Mouse (Mus musculus) myocyte (in vitro differentiated cells): ENCODE results near the gene Trp73. TPM values are rescaled to one million over a fixed set of nuclear protein-coding genes. Genes with fewer than 3 reads are reported as not detected.

Experiments used
- H3K27me3 ChIP-seq: one replicate; pipeline ENCODE4 v1.6.1; 2011; ENCODE audit not compliant: control insufficient read depth, insufficient read depth, insufficient read length
- H3K36me3 ChIP-seq: one replicate; pipeline ENCODE4 v1.6.1; 2011; ENCODE audit not compliant: control insufficient read depth, insufficient read depth
- H3K4me2 ChIP-seq: one replicate; pipeline ENCODE4 v1.6.1; 2011; ENCODE audit warnings: low read depth, control low read depth
- H3K4me3 ChIP-seq: one replicate; pipeline ENCODE4 v1.5.1; 2011; ENCODE audit warnings: mild to moderate bottlenecking, control low read depth, moderate library complexity
- H3K79me2 ChIP-seq: one replicate; pipeline ENCODE4 v1.6.1; 2011; ENCODE audit not compliant: control insufficient read depth, insufficient read depth
- H3ac ChIP-seq: one replicate; pipeline ENCODE4 v1.6.1; 2011; ENCODE audit not compliant: control insufficient read depth, insufficient read length
- E2F4 ChIP-seq: IDR thresholded peaks from one replicate; pipeline ENCODE4 v1.6.1; 2011; ENCODE audit warnings: mild to moderate bottlenecking, control low read depth, moderate library complexity; ENCODE audit not compliant: insufficient read depth
- MAX ChIP-seq: IDR thresholded peaks from one replicate; pipeline ENCODE4 v1.6.1; 2011; ENCODE audit warnings: low read depth, mild to moderate bottlenecking, control low read depth
- MYOD1 ChIP-seq, 3 experiments: IDR thresholded peaks; one replicate each; pipeline ENCODE4 v1.6.1; 2011; ENCODE audit warnings: control low read depth in 2 of 3, low read depth in 2 of 3, mild to moderate bottlenecking in 2 of 3, moderate library complexity in 1 of 3; ENCODE audit not compliant: insufficient read length in 2 of 3, control insufficient read depth in 1 of 3
- MYOG ChIP-seq, 3 experiments: IDR thresholded peaks; one replicate each; pipeline ENCODE4 v1.6.1; 2011; ENCODE audit warnings: control low read depth in 2 of 3, low read depth in 2 of 3, mild to moderate bottlenecking in 2 of 3; ENCODE audit not compliant: insufficient read length in 2 of 3, control insufficient read depth in 1 of 3, insufficient read depth in 1 of 3
- POLR2A ChIP-seq: IDR thresholded peaks from one replicate; pipeline ENCODE4 v1.6.1; 2011; ENCODE audit warnings: low read depth, mild to moderate bottlenecking, control low read depth, moderate library complexity; ENCODE audit not compliant: insufficient read length
- POLR2AphosphoS2 ChIP-seq: IDR thresholded peaks from one replicate; pipeline ENCODE4 v1.6.1; 2011; ENCODE audit warnings: low read depth, control low read depth; ENCODE audit not compliant: insufficient read length
- REST ChIP-seq: IDR thresholded peaks from one replicate; pipeline ENCODE4 v1.6.1; 2011; ENCODE audit warnings: mild to moderate bottlenecking, control low read depth, moderate library complexity; ENCODE audit not compliant: insufficient read depth, insufficient read length
- SRF ChIP-seq: IDR thresholded peaks from one replicate; pipeline ENCODE4 v1.6.1; 2011; ENCODE audit warnings: low read depth; ENCODE audit not compliant: control insufficient read depth, insufficient read length
- TCF12 ChIP-seq: IDR thresholded peaks from one replicate; pipeline ENCODE4 v1.6.1; 2011; ENCODE audit warnings: mild to moderate bottlenecking, control low read depth; ENCODE audit not compliant: poor library complexity, insufficient read depth, severe bottlenecking
- TCF3 ChIP-seq: IDR thresholded peaks from one replicate; pipeline ENCODE4 v1.6.1; 2011; ENCODE audit warnings: low read depth, control low read depth; ENCODE audit not compliant: insufficient read length
- USF1 ChIP-seq: IDR thresholded peaks from one replicate; pipeline ENCODE4 v1.6.1; 2011; ENCODE audit warnings: low read depth, mild to moderate bottlenecking, control low read depth, moderate library complexity
- polyA plus RNA-seq: library from polyadenylated mRNA; unstranded; fragments of >200 nt; fragmentation: generic; extraction: Trizol; gene quantifications from one replicate; pipeline ENCODE4 v1.2.1, GENCODE M21; 2012; ENCODE audit warnings: missing spikeins

The Trp73 gene
- polyA plus RNA-seq, 1 experiment: not detected

DNA sequence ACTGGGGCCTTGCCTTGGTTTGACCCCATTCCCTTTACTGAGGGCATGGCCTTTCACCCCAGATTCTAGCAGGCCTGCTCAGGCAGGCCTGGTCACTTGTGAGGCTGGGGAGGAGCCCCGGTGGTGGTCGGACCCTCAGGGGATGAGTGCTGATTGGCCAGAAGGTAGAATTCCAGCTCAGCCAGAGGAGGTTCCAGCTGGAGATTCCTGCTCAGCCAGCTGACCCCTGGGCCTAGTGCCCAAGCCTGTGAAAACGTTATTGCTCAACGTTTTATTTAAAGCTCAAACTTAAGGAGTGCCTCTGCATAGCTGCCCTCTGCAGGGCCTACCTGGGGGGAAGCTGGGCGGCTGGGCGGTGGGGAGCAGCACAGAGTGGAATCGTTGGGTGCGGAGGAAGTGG is 37.2 kb upstream of the Trp73 start:
- no peak overlapping the region for H3K4me3 ChIP-seq
- no peak overlapping the region for H3K4me2 ChIP-seq
- H3K79me2 ChIP-seq: no peaks in the 10 kb centered on the region
- no peak for TF ChIP-seq TCF3
- TF ChIP-seq MYOD1 (IDR thresholded peaks at IDR 0.05; ENCODE audit: control insufficient read depth in 1 of 3, insufficient read length in 2 of 3, low read depth in 2 of 3): no peak
- no peak for TF ChIP-seq REST
- H3ac ChIP-seq: no peak overlapping the region
- no peaks in the 10 kb centered on the region for H3K36me3 ChIP-seq
- peaks cover 11% of the 10 kb centered on the region for H3K27me3 ChIP-seq

DNA sequence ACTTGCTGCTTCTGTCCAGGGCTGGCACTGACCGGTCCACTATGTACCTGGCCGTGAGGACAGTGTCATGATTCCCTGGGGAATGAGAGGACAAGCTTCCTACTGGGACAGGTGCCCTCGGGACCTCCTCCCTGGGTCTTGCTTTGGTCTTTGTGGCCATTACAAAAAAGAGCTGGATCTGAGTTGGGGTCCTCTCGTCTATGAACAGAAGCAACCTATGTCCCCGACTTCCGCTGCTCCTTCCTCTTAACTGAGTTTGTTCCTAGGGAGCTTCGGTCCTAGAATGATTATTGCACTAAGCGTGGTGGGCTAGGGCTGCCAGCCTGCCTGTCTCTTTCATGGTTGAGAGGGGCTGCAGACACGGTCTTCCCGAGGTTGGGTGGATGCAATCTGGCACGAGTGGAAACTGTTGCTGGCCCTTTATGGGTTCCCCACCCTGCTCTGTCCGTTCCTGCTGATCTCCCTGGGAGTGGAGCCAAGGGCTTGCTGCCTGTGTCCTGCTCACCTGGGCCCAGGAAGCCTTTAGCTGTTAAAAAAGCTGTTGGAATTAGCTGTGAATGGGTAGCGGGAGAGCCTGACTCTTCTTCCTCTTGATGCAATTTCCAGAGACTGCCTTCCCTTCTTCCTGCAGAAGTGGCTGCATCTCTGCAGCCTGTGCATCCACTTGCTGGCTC is 32.1 kb upstream of the Trp73 start:
- H3K27me3 ChIP-seq: peaks cover 45% of the 10 kb centered on the region

DNA sequence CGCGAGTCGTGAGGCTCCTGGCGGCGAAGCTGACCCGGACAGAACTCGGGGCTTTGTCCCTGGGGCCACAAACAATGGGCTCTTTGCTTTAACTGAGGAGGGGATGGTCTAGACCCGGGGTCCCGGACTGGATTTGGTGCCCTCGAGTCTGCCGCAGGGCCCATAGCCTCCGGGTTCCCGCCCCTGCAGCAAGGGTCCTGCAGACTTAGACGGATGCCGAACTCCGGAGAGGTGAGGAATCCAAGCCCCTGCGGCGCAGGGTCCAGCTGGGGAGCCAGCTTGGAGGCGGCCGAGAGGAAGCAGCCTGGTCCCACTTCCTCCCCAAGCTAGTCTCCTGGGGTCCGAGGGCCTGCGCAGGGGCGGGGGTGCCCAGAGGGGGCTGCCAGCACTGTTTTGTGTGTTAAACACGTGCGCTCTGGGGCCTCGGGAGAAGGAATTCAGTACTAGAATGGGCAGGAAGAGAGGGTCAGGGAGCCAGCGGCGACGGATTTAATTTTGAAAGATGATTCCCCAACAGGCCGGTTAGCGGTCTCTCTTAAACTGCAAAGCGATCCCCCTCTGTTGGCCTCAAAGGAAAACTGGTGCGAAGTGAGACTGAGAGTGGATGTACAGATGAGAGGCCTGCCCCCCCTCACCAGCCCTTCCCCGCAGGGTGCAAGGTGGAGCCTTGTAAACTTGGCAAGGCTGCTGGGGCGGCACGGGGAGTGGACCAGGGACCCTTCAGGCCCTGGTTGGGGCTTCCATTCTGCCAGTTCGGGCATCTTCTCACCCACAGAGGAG is 31.3 kb upstream of the Trp73 start:
- no peak overlapping the region for H3K4me2 ChIP-seq
- no peak for TF ChIP-seq TCF3
- TF ChIP-seq MYOG (IDR thresholded peaks at IDR 0.05; ENCODE audit: control insufficient read depth in 1 of 3, insufficient read depth in 1 of 3, insufficient read length in 2 of 3, low read depth in 2 of 3): no peak
- no peak for TF ChIP-seq POLR2AphosphoS2
- TF ChIP-seq POLR2A: no peak
- H3K27me3 ChIP-seq: peaks cover 45% of the 10 kb centered on the region
- H3K36me3 ChIP-seq: no peaks in the 10 kb centered on the region
- no peak overlapping the region for H3ac ChIP-seq
- no peaks in the 10 kb centered on the region for H3K79me2 ChIP-seq
- no peak overlapping the region for H3K4me3 ChIP-seq

More for the DNA sequence above, 32.1 kb upstream of the Trp73 start:
- Histone ChIP-seq H3K4me2 (no peak overlapping the region), H3ac (no peak overlapping the region), H3K79me2 (no peaks in the 10 kb centered on the region), H3K36me3 (no peaks in the 10 kb centered on the region), H3K4me3 (no peak overlapping the region)
- TF ChIP-seq E2F4 (no peak), TCF12 (no peak), POLR2A (no peak), USF1 (no peak), MYOG (IDR thresholded peaks at IDR 0.05; ENCODE audit: control insufficient read depth in 1 of 3, insufficient read depth in 1 of 3, insufficient read length in 2 of 3, low read depth in 2 of 3) (no peak), REST (no peak), MYOD1 (IDR thresholded peaks at IDR 0.05; ENCODE audit: control insufficient read depth in 1 of 3, insufficient read length in 2 of 3, low read depth in 2 of 3) (no peak), SRF (no peak)

DNA sequence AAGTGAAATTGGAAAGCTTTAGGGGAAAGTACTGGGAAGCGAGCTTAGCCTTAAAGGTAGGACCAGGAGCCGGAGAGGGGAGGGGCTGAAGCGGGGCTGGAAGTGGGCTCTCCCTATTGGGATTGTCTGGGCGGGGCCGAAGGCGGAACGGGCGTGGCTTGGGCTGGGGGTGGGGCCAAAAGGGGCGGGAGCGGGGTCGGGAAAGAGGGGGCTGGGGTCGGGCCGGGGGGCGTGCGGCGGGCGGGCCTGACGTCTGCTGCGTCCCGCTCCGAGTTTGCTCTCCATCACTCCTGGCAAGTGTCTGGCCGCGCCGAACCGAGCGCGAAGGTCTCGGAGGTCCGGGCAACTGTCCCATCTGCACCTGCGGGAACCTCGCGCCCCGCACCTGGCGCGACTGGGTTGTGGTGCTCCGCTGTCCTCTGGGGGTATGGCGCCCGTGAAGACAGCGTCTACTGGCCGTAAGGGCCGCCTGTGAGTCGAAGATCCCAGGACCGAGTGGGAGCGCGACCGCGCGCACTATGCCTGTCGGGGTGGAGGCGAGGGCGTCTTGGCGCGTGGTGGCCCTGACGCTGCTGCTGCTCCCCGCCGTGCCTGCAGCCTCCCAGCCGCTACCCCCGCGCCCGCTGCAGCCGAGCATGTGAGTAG is 30.6 kb upstream of the Trp73 start, which contains the start of gene Megf6:
TSS of gene Megf6 (plus strand) at position 225 of the 645 bp plus-strand sequence.
- Histone ChIP-seq H3K4me3 (no peak within 1 kb of the TSS), H3K27me3 (peaks cover 45% of the 10 kb centered on the region), H3ac (no peak within 1 kb of the TSS)

DNA sequence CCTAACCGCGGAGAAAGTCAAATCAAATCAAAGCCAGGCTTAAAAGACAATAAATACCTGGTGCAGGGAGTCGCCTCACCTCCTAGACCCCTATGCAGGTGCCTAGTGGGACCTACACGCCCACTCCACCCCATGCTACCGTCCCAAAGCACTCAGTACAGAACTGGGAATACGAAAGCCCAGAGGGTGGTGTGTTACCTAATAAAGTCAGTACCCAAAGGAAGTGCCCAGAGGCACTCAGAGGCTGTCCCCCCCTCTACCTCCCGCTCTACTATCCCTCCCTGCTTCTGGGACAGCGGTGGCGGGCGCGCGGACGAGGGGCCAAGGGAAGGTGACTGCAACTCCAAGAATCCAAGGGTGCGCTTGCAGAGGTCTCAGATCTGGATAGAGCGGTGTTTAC is 30.0 kb upstream of the Trp73 start:
- TF ChIP-seq MAX (no peak), TCF3 (no peak), USF1 (no peak), MYOG (IDR thresholded peaks at IDR 0.05; ENCODE audit: control insufficient read depth in 1 of 3, insufficient read depth in 1 of 3, insufficient read length in 2 of 3, low read depth in 2 of 3) (no peak), REST (no peak), SRF (no peak), POLR2AphosphoS2 (no peak), MYOD1 (IDR thresholded peaks at IDR 0.05; ENCODE audit: control insufficient read depth in 1 of 3, insufficient read length in 2 of 3, low read depth in 2 of 3) (no peak), TCF12 (no peak)
- Histone ChIP-seq H3K4me3 (no peak overlapping the region), H3K79me2 (no peaks in the 10 kb centered on the region), H3K4me2 (no peak overlapping the region), H3K27me3 (peaks cover 45% of the 10 kb centered on the region), H3ac (no peak overlapping the region), H3K36me3 (no peaks in the 10 kb centered on the region)

More for the DNA sequence above, 30.6 kb upstream of the Trp73 start, which contains the start of gene Megf6:
- TF ChIP-seq REST (no peak), TCF3 (no peak)
- H3K4me2 ChIP-seq: no peak within 1 kb of the TSS
- no peaks in the 10 kb centered on the region for H3K79me2 ChIP-seq
- no peaks in the 10 kb centered on the region for H3K36me3 ChIP-seq
